Mouse (Mus musculus) intestine, embryonic 14.5 days (tissue): ENCODE results near the gene Pde11a. TPM values are rescaled to one million over a fixed set of nuclear protein-coding genes. Genes with fewer than 3 reads are reported as not detected.

Source experiments
- ATAC-seq: fragments of 200-750 bp; cut with Nextera tagmentation; replicated peaks from 2 replicates; pipeline ENCODE4 v1.8.0; 2017; ENCODE audit warnings: low read depth, moderate number of reproducible peaks, moderate TSS enrichment, moderate library complexity; ENCODE audit not compliant: low FRiP score, low TSS enrichment
- DNase-seq: peaks from one replicate; pipeline ENCODE4 v3.0.0-alpha.2; 2018; ENCODE audit warnings: low spot score
- H3K27ac ChIP-seq: fragments of 300-500 bp; sonication (generic); 2 replicates; pipeline ENCODE4 v1.5.1; 2014; ENCODE audit warnings: low read depth, mild to moderate bottlenecking, control low read depth
- H3K27me3 ChIP-seq: fragments of 300-500 bp; sonication (generic); replicated peaks from 2 replicates; pipeline ENCODE4 v1.6.1; 2014; ENCODE audit warnings: low read length, control low read depth; ENCODE audit not compliant: control insufficient read depth, insufficient read depth
- H3K36me3 ChIP-seq: fragments of 300-500 bp; sonication (generic); 2 replicates; pipeline ENCODE4 v1.6.1; 2014; ENCODE audit warnings: low read length, control low read depth; ENCODE audit not compliant: control insufficient read depth, insufficient read depth
- H3K4me1 ChIP-seq: fragments of 300-500 bp; sonication (generic); replicated peaks from 2 replicates; pipeline ENCODE4 v1.6.1; 2014; ENCODE audit warnings: low read length, control low read depth, mixed read lengths; ENCODE audit not compliant: control insufficient read depth, insufficient read depth
- H3K4me2 ChIP-seq: fragments of 300-500 bp; sonication (generic); 2 replicates; pipeline ENCODE4 v1.6.1; 2014; ENCODE audit warnings: low read length
- H3K4me3 ChIP-seq: fragments of 300-500 bp; sonication (generic); 2 replicates; pipeline ENCODE4 v1.5.1; 2014; ENCODE audit warnings: low read depth, low read length, control low read depth, mixed read lengths
- H3K9ac ChIP-seq: fragments of 300-500 bp; sonication (generic); 2 replicates; pipeline ENCODE4 v1.6.1; 2014; ENCODE audit warnings: mild to moderate bottlenecking, low read length
- H3K9me3 ChIP-seq: fragments of 300-500 bp; sonication (generic); 2 replicates; pipeline ENCODE4 v1.6.1; 2016; ENCODE audit warnings: low read length, control low read depth; ENCODE audit not compliant: control insufficient read depth
- WGBS: fragments of 180-500 bp; shearing (Covaris S2); extraction: QIAGEN DNeasy Blood & Tissue Kit; methylation state at CpG from one replicate; pipeline ENCODE4 v1.1.7; 2014; 5-methylcytosine and 5-hydroxymethylcytosine counted together
- polyA plus RNA-seq: library from polyadenylated mRNA; unstranded; fragments of >200 nt; fragmentation: Nextera tagmentation; extraction: Ambion mirVana; gene quantifications from 2 replicates; pipeline ENCODE4 v1.2.1, GENCODE M21; 2014

Pde11a gene
- polyA plus RNA-seq, 1 experiment from 2014 or later: 0.42 TPM

GRCm38 (mm10) chr2:76162822-76163221 lies 175.8 kb downstream of the Pde11a start:
- ATAC-seq (no peak), DNase-seq (no peak)
- Histone ChIP-seq H3K27ac (no peak overlapping the region), H3K36me3 (no peaks in the 10 kb centered on the region), H3K4me3 (no peak overlapping the region), H3K4me1 (no peaks in the 10 kb centered on the region), H3K4me2 (no peak overlapping the region), H3K9ac (no peak overlapping the region), H3K27me3 (no peaks in the 10 kb centered on the region), H3K9me3 (no peaks in the 10 kb centered on the region)
- WGBS: 88% methylated on average over 4 of the region's 4 CpGs

- Histone ChIP-seq H3K9me3 (no peaks in the 10 kb centered on the region), H3K4me3 (no peak overlapping the region), H3K4me2 (no peak overlapping the region), H3K27me3 (no peaks in the 10 kb centered on the region), H3K27ac (no peak overlapping the region), H3K36me3 (no peaks in the 10 kb centered on the region), H3K4me1 (no peaks in the 10 kb centered on the region), H3K9ac (no peak overlapping the region)
- ATAC-seq (no peak), DNase-seq (no peak)
- WGBS: 61% methylated on average over 2 of the region's 2 CpGs
Measured at GRCm38 (mm10) chr2:76158973-76159372, 179.6 kb downstream of the Pde11a start.

DNA sequence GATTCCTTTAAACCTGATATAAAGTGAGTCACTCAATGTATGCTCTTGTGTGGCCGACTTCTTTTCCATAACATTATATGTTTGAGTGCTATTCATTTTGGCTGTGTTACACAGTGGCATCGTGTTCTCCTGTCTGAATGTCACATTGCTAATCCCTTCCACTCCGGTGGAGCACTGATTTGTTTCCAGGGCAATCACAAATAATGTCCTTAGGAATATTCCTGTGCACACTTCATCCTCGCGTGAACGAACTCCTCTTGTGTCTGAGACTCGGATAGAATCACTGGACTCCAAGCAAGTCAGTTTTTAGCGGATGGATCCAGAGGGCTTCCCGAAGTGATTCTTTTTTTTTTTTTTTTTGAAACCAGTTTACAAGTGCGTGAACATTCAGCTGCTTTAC lies 197.4 kb downstream of the Pde11a start:
- 81% methylated on average over 10 of the region's 10 CpGs for WGBS
- DNase-seq: no peak
- Histone ChIP-seq H3K36me3 (no peaks in the 10 kb centered on the region), H3K9me3 (no peaks in the 10 kb centered on the region), H3K4me3 (no peak overlapping the region), H3K27ac (no peak overlapping the region), H3K4me1 (no peaks in the 10 kb centered on the region), H3K4me2 (no peak overlapping the region), H3K27me3 (no peaks in the 10 kb centered on the region), H3K9ac (no peak overlapping the region)
- ATAC-seq: no peak

DNA sequence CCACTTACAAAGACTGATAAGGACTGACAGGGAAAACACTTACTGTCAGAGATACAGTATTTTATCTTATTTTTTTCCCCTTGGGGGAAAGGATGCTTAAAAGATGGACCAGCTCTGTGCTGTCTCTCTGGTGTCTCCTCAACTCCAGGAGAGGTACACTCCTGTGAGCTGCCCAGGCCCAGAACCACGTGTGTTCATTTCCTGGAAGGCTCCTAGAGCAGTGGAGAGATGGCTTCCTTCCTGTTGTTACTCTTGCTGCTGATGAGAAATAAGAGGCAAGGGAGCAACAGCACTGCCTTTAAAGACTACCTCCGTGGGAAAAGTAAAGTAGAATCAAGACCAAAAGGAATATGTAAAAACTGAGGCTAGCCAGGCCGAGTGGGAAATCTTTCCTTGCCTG lies 205.6 kb downstream of the Pde11a start:
- Histone ChIP-seq H3K9me3 (no peaks in the 10 kb centered on the region), H3K27ac (no peak overlapping the region), H3K27me3 (no peaks in the 10 kb centered on the region), H3K4me2 (no peak overlapping the region), H3K4me1 (no peaks in the 10 kb centered on the region), H3K4me3 (no peak overlapping the region), H3K9ac (no peak overlapping the region), H3K36me3 (no peaks in the 10 kb centered on the region)
- DNase-seq (no peak), ATAC-seq (no peak)
- WGBS: 66% methylated on average over 3 of the region's 3 CpGs

DNA sequence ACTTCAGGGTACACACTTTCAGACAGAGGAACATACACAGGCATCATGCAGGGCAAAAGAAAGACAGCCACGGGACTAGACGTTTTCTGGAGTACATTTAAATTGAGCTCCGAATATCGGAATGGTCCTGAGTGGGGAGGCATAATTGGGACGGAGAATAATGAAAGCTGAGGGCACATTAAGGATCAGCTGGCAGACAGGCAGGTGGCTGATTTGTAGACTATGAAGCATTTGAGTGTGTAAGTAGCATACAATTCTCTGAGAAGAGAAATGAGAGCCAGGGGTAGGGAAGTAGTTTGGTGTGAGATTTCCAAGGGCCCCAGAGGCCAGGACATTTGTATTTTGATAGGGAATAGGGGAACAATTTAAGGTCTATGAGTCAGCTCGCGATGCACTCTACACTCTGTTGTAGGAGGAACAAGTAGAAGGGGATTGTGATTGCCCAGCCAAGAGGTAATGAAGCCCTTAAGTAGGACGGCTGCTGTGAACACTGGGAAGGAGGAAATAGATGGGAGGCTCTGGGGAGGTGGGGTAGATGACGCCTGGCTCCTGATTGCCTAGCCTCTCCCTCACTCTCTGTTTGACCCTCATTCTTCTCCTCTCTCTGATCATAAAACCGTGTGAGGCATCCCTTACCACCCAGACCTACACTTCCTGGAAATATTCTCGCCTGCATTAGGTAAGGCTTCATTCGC lies 208.5 kb downstream of the Pde11a start:
- 64% methylated on average over 12 of the region's 12 CpGs for WGBS
- ATAC-seq: no peak; the same call in 1 of the 2 replicates
- no peak for DNase-seq

DNA sequence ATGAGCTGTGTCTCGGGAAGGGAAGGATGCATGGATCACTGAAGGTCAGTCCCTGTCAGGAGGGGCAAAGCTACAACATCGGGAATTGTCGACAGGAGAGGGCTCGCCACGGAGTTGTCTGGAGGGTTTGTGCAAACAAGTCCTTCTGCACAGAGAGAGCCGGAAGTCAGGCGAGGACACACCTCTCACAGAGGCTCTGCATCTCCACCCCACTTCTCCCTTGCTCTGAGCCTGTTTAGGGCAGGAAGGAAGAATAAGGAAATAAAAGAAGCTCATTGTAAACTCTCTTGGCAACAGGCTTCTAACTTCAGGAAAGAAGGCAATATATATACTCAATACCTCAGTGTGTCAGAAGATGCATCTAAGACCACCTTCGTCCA lies 209.5 kb downstream of the Pde11a start:
- ATAC-seq: no peak; the same call in 1 of the 2 replicates
- Histone ChIP-seq H3K9me3 (no peaks in the 10 kb centered on the region), H3K27me3 (no peaks in the 10 kb centered on the region), H3K9ac (no peak overlapping the region), H3K4me3 (0 out of 2 replicates have a peak overlapping the region, but pooled peaks have one; percentile 3), H3K4me1 (no peaks in the 10 kb centered on the region), H3K4me2 (peak overlapping the region; percentile 40), H3K36me3 (no peaks in the 10 kb centered on the region), H3K27ac (no peak overlapping the region)
- 26% methylated on average over 8 of the region's 8 CpGs for WGBS
- no peak for DNase-seq

More for the DNA sequence above, 208.5 kb downstream of the Pde11a start:
- Histone ChIP-seq H3K4me2 (no peak overlapping the region), H3K4me1 (no peaks in the 10 kb centered on the region), H3K27ac (no peak overlapping the region), H3K4me3 (no peak overlapping the region), H3K36me3 (no peaks in the 10 kb centered on the region), H3K9me3 (no peaks in the 10 kb centered on the region), H3K27me3 (no peaks in the 10 kb centered on the region), H3K9ac (no peak overlapping the region)

DNA sequence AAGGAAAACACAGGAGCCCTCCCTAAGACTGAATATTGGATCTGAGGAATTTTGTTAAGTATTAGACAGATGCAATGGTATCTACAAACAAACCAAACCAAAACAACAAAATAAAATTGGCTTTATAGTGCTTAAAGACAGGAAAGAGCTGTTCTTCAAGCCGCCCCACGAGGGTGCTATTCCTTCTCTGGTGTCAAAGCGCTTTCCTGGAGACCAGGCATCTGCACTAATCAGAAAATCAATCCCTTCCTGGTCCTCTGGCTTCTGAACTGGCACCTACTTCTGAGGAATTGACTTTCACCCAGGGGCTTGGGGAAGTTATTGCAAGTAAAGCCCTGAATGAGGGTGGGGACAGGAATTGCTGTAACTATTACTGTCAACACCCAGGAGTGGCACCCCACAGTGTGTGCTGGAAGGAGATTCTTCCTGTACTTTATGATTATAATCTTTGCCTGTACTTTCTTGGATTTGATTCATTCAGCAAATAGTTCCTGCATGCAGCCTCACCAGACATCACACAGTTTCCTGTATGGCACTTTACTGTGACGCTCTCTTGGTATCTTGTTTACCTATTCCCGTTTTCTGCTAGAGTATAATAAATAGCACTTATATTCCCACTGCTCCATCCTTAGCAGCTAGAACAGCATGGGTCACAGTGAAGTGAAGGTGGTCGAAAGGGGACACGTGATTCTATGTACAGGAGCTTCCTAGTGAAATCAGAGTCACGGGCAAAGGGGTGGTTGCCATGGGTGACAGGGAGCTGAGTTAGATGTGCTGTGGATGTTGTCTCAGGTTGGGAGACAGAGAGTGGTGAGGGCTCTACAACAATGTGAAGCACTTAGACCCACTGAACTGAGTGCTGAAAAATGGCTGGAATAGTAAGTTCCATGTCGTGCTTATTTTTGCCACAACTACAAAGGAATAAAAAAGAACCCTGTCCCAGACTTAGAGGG lies 210.2 kb downstream of the Pde11a start:
- WGBS: 46% methylated on average over 9 of the region's 9 CpGs
- Histone ChIP-seq H3K4me2 (peak overlapping the region; percentile 40), H3K4me3 (0 out of 2 replicates have a peak overlapping the region, but pooled peaks have one; percentile 3), H3K27me3 (no peaks in the 10 kb centered on the region), H3K27ac (no peak overlapping the region), H3K4me1 (no peaks in the 10 kb centered on the region), H3K36me3 (no peaks in the 10 kb centered on the region), H3K9ac (no peak overlapping the region), H3K9me3 (no peaks in the 10 kb centered on the region)
- peak; percentile 45 for ATAC-seq
- DNase-seq: peak; percentile 65

- Histone ChIP-seq H3K4me1 (no peaks in the 10 kb centered on the region), H3K4me3 (no peak overlapping the region), H3K27ac (no peak overlapping the region), H3K27me3 (no peaks in the 10 kb centered on the region), H3K9ac (no peak overlapping the region), H3K4me2 (no peak overlapping the region), H3K36me3 (no peaks in the 10 kb centered on the region), H3K9me3 (no peaks in the 10 kb centered on the region)
- no peak for DNase-seq
- ATAC-seq: no peak
- 86% methylated on average over 6 of the region's 6 CpGs for WGBS
Measured at GRCm38 (mm10) chr2:76126651-76127050, 211.9 kb downstream of the Pde11a start.
